Mouse (Mus musculus): ENCODE measurements around the gene Vezt.
A peak's percentile ranks its signal among the peaks of the same experiment; 100 is the strongest.

The Vezt gene

DNA sequence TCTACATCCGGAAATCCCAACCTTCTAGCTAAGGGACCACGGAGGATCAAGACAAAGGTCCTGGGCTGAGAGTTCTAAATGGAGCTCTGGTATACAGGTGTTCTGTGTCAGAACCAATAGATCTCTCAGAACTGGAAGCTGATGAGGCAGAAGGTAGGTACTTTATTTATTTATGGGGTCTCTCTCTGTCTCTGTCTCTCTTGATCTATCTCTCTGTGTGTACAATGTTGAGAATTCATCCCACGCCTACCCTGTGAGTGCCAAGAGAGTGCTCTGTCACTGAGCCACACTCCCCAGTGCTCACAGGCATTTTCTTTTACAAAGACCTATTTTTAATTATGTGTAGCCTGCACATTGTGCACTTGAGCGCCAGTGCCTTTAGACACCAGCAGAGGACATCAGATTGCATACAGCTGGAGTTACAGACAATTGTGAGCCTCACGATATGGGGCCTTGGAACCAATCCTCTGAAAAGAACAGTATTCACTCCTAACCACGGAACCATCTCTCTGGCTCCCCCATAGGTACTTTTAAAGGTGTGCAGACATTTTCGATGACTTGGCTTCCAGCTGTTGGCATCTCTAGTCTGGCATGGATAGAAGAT is 138.5 kb downstream of the Vezt start, which contains the start of gene Metap2:
Gene Metap2 (minus strand): TSS at position 51 of the 604 bp plus-strand sequence.
- Histone ChIP-seq H3K36me3 (ENCODE audit: insufficient read depth, low read length) (no peaks in the 10 kb centered on the region), H3K4me3 (replicated peaks; ENCODE audit: low read length) (no peak within 1 kb of the TSS), H3K4me1 (replicated peaks; ENCODE audit: low read depth, low read length) (no peaks in the 10 kb centered on the region), H3K9me3 (ENCODE audit: low read length) (no peaks in the 10 kb centered on the region), H3K27me3 (ENCODE audit: insufficient read depth, low read length) (0 out of 2 replicates have a peak, but pooled peaks cover 4% of the 10 kb centered on the region)
- TF ChIP-seq CTCF (conservative IDR thresholded peaks at IDR 0.05; ENCODE audit: low read length) = no peak
- TF ChIP-seq POU5F1 (IDR thresholded peaks at IDR 0.05; ENCODE audit: borderline replicate concordance, low read length) = no peak
- no peak for TF ChIP-seq NANOG (IDR thresholded peaks at IDR 0.05; ENCODE audit: borderline replicate concordance, low read length)

- 0 out of 2 replicates have a peak, but pooled peaks cover 4% of the 10 kb centered on the region for H3K27me3 ChIP-seq (ENCODE audit: insufficient read depth, low read length)
- H3K9me3 ChIP-seq (ENCODE audit: low read length) = no peaks in the 10 kb centered on the region
- no peak overlapping the region for H3K4me3 ChIP-seq (replicated peaks; ENCODE audit: low read length)
- no peaks in the 10 kb centered on the region for H3K36me3 ChIP-seq (ENCODE audit: insufficient read depth, low read length)
- TF ChIP-seq POU5F1 (IDR thresholded peaks at IDR 0.05; ENCODE audit: borderline replicate concordance, low read length) = no peak
- TF ChIP-seq CTCF (conservative IDR thresholded peaks at IDR 0.05; ENCODE audit: low read length) = no peak
- no peak for TF ChIP-seq NANOG (IDR thresholded peaks at IDR 0.05; ENCODE audit: borderline replicate concordance, low read length)
- H3K4me1 ChIP-seq (replicated peaks; ENCODE audit: low read depth, low read length) = peaks cover 22% of the 10 kb centered on the region
Measured at GRCm38 (mm10) chr10:93892551-93892950, 143.1 kb downstream of the Vezt start.

- no peaks in the 10 kb centered on the region for H3K27me3 ChIP-seq (ENCODE audit: insufficient read depth, low read length)
- H3K4me1 ChIP-seq (replicated peaks; ENCODE audit: low read depth, low read length) = peaks cover 28% of the 10 kb centered on the region
- H3K4me3 ChIP-seq (replicated peaks; ENCODE audit: low read length) = no peak overlapping the region
- H3K36me3 ChIP-seq (ENCODE audit: insufficient read depth, low read length) = peaks cover 11% of the 10 kb centered on the region
- H3K9me3 ChIP-seq (ENCODE audit: low read length) = no peaks in the 10 kb centered on the region
- TF ChIP-seq NANOG (IDR thresholded peaks at IDR 0.05; ENCODE audit: borderline replicate concordance, low read length) (no peak), POU5F1 (IDR thresholded peaks at IDR 0.05; ENCODE audit: borderline replicate concordance, low read length) (no peak)
Measured at GRCm38 (mm10) chr10:93891031-93891430, 144.6 kb downstream of the Vezt start.

DNA sequence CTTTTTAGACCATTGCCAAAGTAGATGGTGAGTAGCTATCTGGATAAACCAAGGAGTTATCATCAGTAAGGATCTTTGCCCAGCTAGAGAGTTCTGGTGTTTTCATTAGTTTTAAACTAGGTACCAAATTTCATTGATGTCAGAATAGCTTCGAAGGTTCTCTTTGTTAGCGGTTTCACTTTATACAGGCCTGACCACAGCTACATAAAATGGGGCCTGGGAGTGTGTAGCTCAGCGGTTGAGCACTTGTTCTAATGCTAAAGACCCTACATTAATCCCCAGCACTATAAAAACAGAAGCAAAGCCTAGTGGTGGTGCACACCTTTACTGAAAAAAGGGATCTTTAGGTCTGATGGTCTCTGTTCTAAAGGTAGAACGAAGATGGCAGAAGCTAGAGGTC is 145.1 kb downstream of the Vezt start:
- Histone ChIP-seq H3K36me3 (ENCODE audit: insufficient read depth, low read length) (peaks cover 16% of the 10 kb centered on the region), H3K4me1 (replicated peaks; ENCODE audit: low read depth, low read length) (peaks cover 32% of the 10 kb centered on the region), H3K9me3 (ENCODE audit: low read length) (no peaks in the 10 kb centered on the region), H3K4me3 (replicated peaks; ENCODE audit: low read length) (peak overlapping the region; percentile 94), H3K27me3 (ENCODE audit: insufficient read depth, low read length) (no peaks in the 10 kb centered on the region)
- TF ChIP-seq POU5F1 (IDR thresholded peaks at IDR 0.05; ENCODE audit: borderline replicate concordance, low read length) (no peak), NANOG (IDR thresholded peaks at IDR 0.05; ENCODE audit: borderline replicate concordance, low read length) (no peak), CTCF (conservative IDR thresholded peaks at IDR 0.05; ENCODE audit: low read length) (no peak)

GRCm38 (mm10) chr10:93889976-93890375 is 145.6 kb downstream of the Vezt start:
- peaks cover 22% of the 10 kb centered on the region for H3K36me3 ChIP-seq (ENCODE audit: insufficient read depth, low read length)
- H3K27me3 ChIP-seq (ENCODE audit: insufficient read depth, low read length) = no peaks in the 10 kb centered on the region
- peaks cover 33% of the 10 kb centered on the region for H3K4me1 ChIP-seq (replicated peaks; ENCODE audit: low read depth, low read length)
- H3K4me3 ChIP-seq (replicated peaks; ENCODE audit: low read length) = peak overlapping the region; percentile 94
- no peaks in the 10 kb centered on the region for H3K9me3 ChIP-seq (ENCODE audit: low read length)
- no peak for TF ChIP-seq NANOG (IDR thresholded peaks at IDR 0.05; ENCODE audit: borderline replicate concordance, low read length)
- no peak for TF ChIP-seq POU5F1 (IDR thresholded peaks at IDR 0.05; ENCODE audit: borderline replicate concordance, low read length)
- no peak for TF ChIP-seq CTCF (conservative IDR thresholded peaks at IDR 0.05; ENCODE audit: low read length)

DNA sequence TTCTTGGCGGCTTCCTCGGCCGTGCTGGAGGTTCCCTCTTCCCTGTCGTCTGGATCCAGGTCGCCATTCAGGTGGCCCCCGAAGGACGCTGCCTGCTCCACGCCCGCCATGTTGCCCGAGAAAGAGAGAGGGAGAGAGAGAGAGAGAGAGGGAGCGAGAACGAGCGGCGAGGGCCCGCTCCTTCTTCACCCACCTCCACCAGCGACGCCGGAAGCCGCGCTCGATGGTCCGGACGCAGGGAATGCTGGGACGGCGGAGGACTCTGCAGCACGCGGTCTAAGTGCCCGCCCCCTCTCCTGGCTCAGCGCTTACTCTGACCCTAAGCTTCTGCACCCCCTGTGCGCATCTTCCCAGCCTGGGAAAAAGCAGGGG is 146.1 kb downstream of the Vezt start:
- peak overlapping the region; percentile 94 for H3K4me3 ChIP-seq (replicated peaks; ENCODE audit: low read length)
- TF ChIP-seq NANOG (IDR thresholded peaks at IDR 0.05; ENCODE audit: borderline replicate concordance, low read length) = no peak
- peaks cover 35% of the 10 kb centered on the region for H3K4me1 ChIP-seq (replicated peaks; ENCODE audit: low read depth, low read length)
- H3K27me3 ChIP-seq (ENCODE audit: insufficient read depth, low read length) = no peaks in the 10 kb centered on the region
- no peaks in the 10 kb centered on the region for H3K9me3 ChIP-seq (ENCODE audit: low read length)
- H3K36me3 ChIP-seq (ENCODE audit: insufficient read depth, low read length) = peaks cover 26% of the 10 kb centered on the region

All from E14TG2a.4 (cell line).